Mouse (Mus musculus) limb, embryonic 11.5 days (tissue): Measurements from ENCODE around the gene Fcho1. TPM values are rescaled to one million over a fixed set of nuclear protein-coding genes. Genes with fewer than 3 reads are reported as not detected.

Experiments used
- polyA plus RNA-seq: library from polyadenylated mRNA; unstranded; fragments of >200 nt; fragmentation: Nextera tagmentation; extraction: Ambion mirVana; gene quantifications from 2 replicates; pipeline ENCODE4 v1.2.1, GENCODE M21; 2014

Fcho1 gene
- polyA plus RNA-seq, 1 experiment from 2014 or later: 3.4 TPM

Other genes with a start within 250 kb of the Fcho1 start
- 3.0 and 4.2 TPM in 2 replicates for gene Ano8, start 239.8 kb downstream of the Fcho1 start, polyA plus RNA-seq
- 8.3 and 8.7 TPM in 2 replicates for gene Gtpbp3, start 237.6 kb downstream of the Fcho1 start, polyA plus RNA-seq
- gene Plvap, start 214.0 kb downstream of the Fcho1 start, polyA plus RNA-seq: 57.9 and 58.2 TPM in 2 replicates
- gene Ccdc194, start 200.0 kb downstream of the Fcho1 start, polyA plus RNA-seq: 0.30 and 0.71 TPM in 2 replicates
- gene Bst2, start 188.3 kb downstream of the Fcho1 start, polyA plus RNA-seq: 1.7 and 1.8 TPM in 2 replicates
- 66.5 and 74.2 TPM in 2 replicates for gene Mvb12a, start 182.8 kb downstream of the Fcho1 start, polyA plus RNA-seq
- 0.27 TPM in 1 of 2 replicates, not detected in the other for gene Tmem221, start 166.8 kb downstream of the Fcho1 start, polyA plus RNA-seq
- gene Nxnl1, start 159.1 kb downstream of the Fcho1 start, polyA plus RNA-seq: not detected in 2 replicates
- gene Slc27a1, start 156.8 kb downstream of the Fcho1 start, polyA plus RNA-seq: 16.7 and 18.0 TPM in 2 replicates
- 230 and 239 TPM in 2 replicates for gene Pgls, start 133.5 kb downstream of the Fcho1 start, polyA plus RNA-seq
- gene Fam129c, start 128.1 kb downstream of the Fcho1 start, polyA plus RNA-seq: 2.7 and 3.8 TPM in 2 replicates
- 46.6 and 49.8 TPM in 2 replicates for gene Colgalt1, start 114.7 kb downstream of the Fcho1 start, polyA plus RNA-seq
- gene Unc13a, start 54.0 kb downstream of the Fcho1 start, polyA plus RNA-seq: 0.50 and 0.59 TPM in 2 replicates
- gene Jak3, start 49.4 kb downstream of the Fcho1 start, polyA plus RNA-seq: 1.4 and 2.5 TPM in 2 replicates
- gene Insl3, start 36.5 kb downstream of the Fcho1 start, polyA plus RNA-seq: not detected in 2 replicates
- gene B3gnt3, start 23.9 kb downstream of the Fcho1 start, polyA plus RNA-seq: 0.35 and 0.61 TPM in 2 replicates
- gene Zfp709, start 156.3 kb upstream of the Fcho1 start, polyA plus RNA-seq: 4.2 and 4.5 TPM in 2 replicates
- 5.4 and 6.7 TPM in 2 replicates for gene Zfp882, start 182.9 kb upstream of the Fcho1 start, polyA plus RNA-seq
- gene Zfp617, start 182.9 kb upstream of the Fcho1 start, polyA plus RNA-seq: 34.0 and 39.2 TPM in 2 replicates
- 30.9 and 31.2 TPM in 2 replicates for gene Zfp961, start 225.3 kb upstream of the Fcho1 start, polyA plus RNA-seq